Mouse (Mus musculus) MEL (cell line): ENCODE measurements around the gene D230025D16Rik. TPM values are rescaled to one million over a fixed set of nuclear protein-coding genes. Genes with fewer than 3 reads are reported as not detected.

ENCODE experiments used
- DNase-seq: peaks from one replicate; pipeline ENCODE4 v3.0.0; 2011; ENCODE audit warnings: low read depth, low spot score
- H3K27ac ChIP-seq: 2 replicates; pipeline ENCODE4 v1.5.1; 2012; ENCODE audit warnings: low read depth, mild to moderate bottlenecking, control low read depth, low read length, moderate library complexity; ENCODE audit not compliant: control insufficient read depth
- H3K27me3 ChIP-seq, 2 experiments: fragments of 150-350 bp in 1 of 2; sonication (generic) in 1 of 2; 2 replicates each; pipeline ENCODE4 v1.6.1; 2012; ENCODE audit warnings: low read length in 2 of 2, mild to moderate bottlenecking in 2 of 2, improper control_type of control experiment in 1 of 2, moderate library complexity in 1 of 2; ENCODE audit not compliant: insufficient read depth in 2 of 2, control insufficient read depth in 1 of 2
- H3K36me3 ChIP-seq, 2 experiments: 2 replicates each; pipeline ENCODE4 v1.6.1; 2012 to 2014; ENCODE audit warnings: low read length in 2 of 2, improper control_type of control experiment in 1 of 2, inconsistent platforms in 1 of 2, mild to moderate bottlenecking in 1 of 2; ENCODE audit not compliant: insufficient read depth in 2 of 2, control insufficient read depth in 1 of 2
- H3K4me1 ChIP-seq, 2 experiments: fragments of 150-350 bp in 1 of 2; sonication (generic) in 1 of 2; 2 replicates each; pipeline ENCODE4 v1.6.1; 2012; ENCODE audit warnings: low read length in 2 of 2, improper control_type of control experiment in 1 of 2, mild to moderate bottlenecking in 1 of 2; ENCODE audit not compliant: insufficient read depth in 2 of 2, control insufficient read depth in 1 of 2
- H3K4me3 ChIP-seq, 2 experiments: fragments of 150-350 bp in 1 of 2; sonication (generic) in 1 of 2; 2 replicates each; pipeline ENCODE4 v1.5.1; 2012; ENCODE audit warnings: low read depth in 2 of 2, low read length in 2 of 2, mild to moderate bottlenecking in 2 of 2, moderate library complexity in 2 of 2, control low read depth in 1 of 2, improper control_type of control experiment in 1 of 2; ENCODE audit not compliant: control insufficient read depth in 1 of 2, insufficient read depth in 1 of 2
- H3K79me2 ChIP-seq: 2 replicates; pipeline ENCODE4 v1.6.1; 2012; ENCODE audit warnings: mild to moderate bottlenecking, low read length, moderate library complexity; ENCODE audit not compliant: control insufficient read depth, poor library complexity, insufficient read depth
- H3K9ac ChIP-seq: 2 replicates; pipeline ENCODE4 v1.6.1; 2012; ENCODE audit warnings: low read depth, mild to moderate bottlenecking, control low read depth, low read length, moderate library complexity; ENCODE audit not compliant: control insufficient read depth, poor library complexity, severe bottlenecking
- H3K9me3 ChIP-seq: fragments of 150-350 bp; sonication (generic); replicated peaks from 2 replicates; pipeline ENCODE4 v1.6.1; 2012; ENCODE audit warnings: mild to moderate bottlenecking, low read length, improper control_type of control experiment, moderate library complexity; ENCODE audit not compliant: insufficient read depth
- CHD1 ChIP-seq: IDR thresholded peaks from 2 replicates; pipeline ENCODE4 v1.6.1; 2012; ENCODE audit warnings: low read depth, mild to moderate bottlenecking, inconsistent platforms, low read length, improper control_type of control experiment
- CHD2 ChIP-seq: IDR thresholded peaks from 2 replicates; pipeline ENCODE4 v1.6.1; 2011; ENCODE audit warnings: low read length, improper control_type of control experiment
- CTCF ChIP-seq, 3 experiments: IDR thresholded peaks in 2 of 3; conservative IDR thresholded peaks in 1 of 3; 2 replicates each; pipeline ENCODE4 v1.5.1; 2011 to 2012; ENCODE audit warnings: low read length in 3 of 3, low read depth in 2 of 3, mild to moderate bottlenecking in 2 of 3, improper control_type of control experiment in 1 of 3, inconsistent platforms in 1 of 3, mixed read lengths in 1 of 3, moderate library complexity in 1 of 3; ENCODE audit not compliant: control insufficient read depth in 1 of 3, insufficient read depth in 1 of 3, poor library complexity in 1 of 3, severe bottlenecking in 1 of 3
- EP300 ChIP-seq, 2 experiments: IDR thresholded peaks; 2 replicates each; pipeline ENCODE4 v1.6.1; 2011; ENCODE audit warnings: improper control_type of control experiment in 2 of 2, low read length in 2 of 2, low read depth in 1 of 2, mild to moderate bottlenecking in 1 of 2
- ETS1 ChIP-seq: IDR thresholded peaks from 2 replicates; pipeline ENCODE4 v1.6.1; 2012; ENCODE audit warnings: low read depth, mild to moderate bottlenecking, inconsistent platforms, low read length, improper control_type of control experiment, moderate library complexity
- GATA1 ChIP-seq: IDR thresholded peaks from 2 replicates; pipeline ENCODE4 v1.6.1; 2011; ENCODE audit warnings: low read depth, low read length, improper control_type of control experiment
- HCFC1 ChIP-seq: IDR thresholded peaks from 2 replicates; pipeline ENCODE4 v1.6.1; 2012; ENCODE audit warnings: low read depth, mild to moderate bottlenecking, inconsistent platforms, low read length, improper control_type of control experiment, moderate library complexity
- JUND ChIP-seq: IDR thresholded peaks from 2 replicates; pipeline ENCODE4 v1.6.1; 2011; ENCODE audit warnings: low read depth, mild to moderate bottlenecking, improper control_type of control experiment, low read length
- MAX ChIP-seq: IDR thresholded peaks from 2 replicates; pipeline ENCODE4 v1.6.1; 2011; ENCODE audit warnings: low read length, improper control_type of control experiment
- MYB ChIP-seq: IDR thresholded peaks from 2 replicates; pipeline ENCODE4 v1.6.1; 2011; ENCODE audit warnings: mild to moderate bottlenecking, low read depth, low read length, improper control_type of control experiment
- RAD21 ChIP-seq: IDR thresholded peaks from 2 replicates; pipeline ENCODE4 v1.6.1; 2011; ENCODE audit warnings: mild to moderate bottlenecking, low read depth, low read length, improper control_type of control experiment
- RCOR1 ChIP-seq: IDR thresholded peaks from 2 replicates; pipeline ENCODE4 v1.6.1; 2012; ENCODE audit warnings: low read depth, mild to moderate bottlenecking, inconsistent platforms, low read length, improper control_type of control experiment
- SMC3 ChIP-seq: IDR thresholded peaks from 2 replicates; pipeline ENCODE4 v1.6.1; 2011; ENCODE audit warnings: low read depth, low read length, improper control_type of control experiment
- TBP ChIP-seq: IDR thresholded peaks from 2 replicates; pipeline ENCODE4 v1.8.0; 2011; ENCODE audit warnings: low read depth, low read length, improper control_type of control experiment
- TCF12 ChIP-seq: IDR thresholded peaks from 2 replicates; pipeline ENCODE4 v1.6.1; 2014; ENCODE audit warnings: low read depth, mild to moderate bottlenecking, inconsistent platforms, low read length, improper control_type of control experiment, moderate library complexity
- UBTF ChIP-seq: IDR thresholded peaks from 2 replicates; pipeline ENCODE4 v1.6.1; 2012; ENCODE audit warnings: low read depth, mild to moderate bottlenecking, inconsistent platforms, low read length, improper control_type of control experiment, moderate library complexity, borderline replicate concordance; ENCODE audit not compliant: insufficient read depth
- polyA plus RNA-seq, 2 experiments: library from polyadenylated mRNA; stranded (reverse) in 1 of 2; unstranded in 1 of 2; fragments of >175 nt in 1 of 2; fragments of >200 nt in 1 of 2; gene quantifications; 2 replicates each; pipeline versions ENCODE4 v1.2.1 to v1.2.4; 2012; ENCODE audit warnings: low replicate concordance in 2 of 2, low read depth in 1 of 2; ENCODE audit not compliant: insufficient read length in 2 of 2, insufficient read depth in 1 of 2, missing spikeins in 1 of 2
- total RNA-seq: library from RNA; depleted of rRNA; stranded (reverse); fragments of 300-350 nt; gene quantifications from 2 replicates; pipeline ENCODE4 v1.2.3, GENCODE M21; 2012

The D230025D16Rik gene
- total and polyA plus RNA-seq, 3 experiments = 18.3 to 22.4 TPM; not detected in 1

DNA sequence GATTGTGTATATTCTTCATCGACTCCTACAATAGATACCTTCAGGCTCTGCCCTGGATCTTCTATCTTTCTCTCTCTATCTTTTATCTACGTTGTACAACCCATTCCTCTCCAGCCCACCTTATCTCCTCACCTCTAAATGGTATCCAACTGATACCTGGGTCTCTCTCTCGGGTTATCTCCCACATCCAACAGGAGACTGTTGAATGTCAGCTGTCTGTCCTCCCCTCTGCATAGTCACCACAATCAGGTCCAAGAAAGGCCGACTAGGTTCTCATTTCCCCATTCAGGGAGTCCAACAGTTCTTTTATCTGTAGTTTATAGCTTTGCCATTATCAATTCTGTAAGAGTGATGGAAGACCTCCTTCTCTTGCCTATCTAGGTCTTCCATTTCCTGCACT, 57.3 kb downstream of the D230025D16Rik start:
- Histone ChIP-seq H3K27me3 (no peaks in the 10 kb centered on the region), H3K9ac (no peak overlapping the region), H3K4me1 (peaks cover 12 to 40% of the 10 kb centered on the region in 2 experiments), H3K9me3 (no peaks in the 10 kb centered on the region), H3K36me3 (peaks cover 0 to 27% of the 10 kb centered on the region in 2 experiments; a peak in 2 of 4 replicates), H3K79me2 (peaks cover 3% of the 10 kb centered on the region), H3K27ac (peak overlapping the region; percentile 68), H3K4me3 (no peak overlapping the region)
- peak; percentile 51 for DNase-seq
- TF ChIP-seq CHD2 (no peak), GATA1 (peak; percentile 85), RCOR1 (peak; percentile 29; the same call in 1 of the 2 replicates), CHD1 (no peak), EP300 (IDR thresholded peaks at IDR 0.05; ENCODE audit: low read depth in 1 of 2, low read length in 2 of 2) (peak; percentile 78 to 87), HCFC1 (no peak), TCF12 (peak; percentile 75), UBTF (no peak), MAX (no peak), ETS1 (peak; percentile 70), MYB (peak; percentile 13; the same call in 1 of the 2 replicates), JUND (no peak), TBP (no peak)

- Histone ChIP-seq H3K27me3 (no peaks in the 10 kb centered on the region), H3K79me2 (peaks cover 3% of the 10 kb centered on the region), H3K27ac (peak overlapping the region; percentile 68), H3K36me3 (peaks cover 0 to 26% of the 10 kb centered on the region in 2 experiments; a peak in 2 of 4 replicates), H3K9me3 (no peaks in the 10 kb centered on the region), H3K4me1 (peaks cover 12 to 40% of the 10 kb centered on the region in 2 experiments), H3K9ac (no peak overlapping the region), H3K4me3 (no peak overlapping the region)
- TF ChIP-seq SMC3 = peak; percentile 63
- TF ChIP-seq RCOR1 = no peak
- TF ChIP-seq RAD21 = peak; percentile 48
- peak; percentile 24 to 69 (median 63); a peak in 5 of 6 replicates for TF ChIP-seq CTCF (IDR thresholded peaks at IDR 0.05 in 2 of 3, conservative IDR thresholded peaks at IDR 0.05 in 1 of 3; ENCODE audit: control insufficient read depth in 1 of 3, insufficient read depth in 1 of 3, low read depth in 2 of 3, low read length in 3 of 3, poor library complexity in 1 of 3, severe bottlenecking in 1 of 3)
- DNase-seq = peak; percentile 41
These were observed 58.1 kb downstream of the D230025D16Rik start for GRCm38 (mm10) chr8:105283074-105283473.
